ENCODE assay signal across 8 mouse cellular contexts in the genomic region with DNA sequence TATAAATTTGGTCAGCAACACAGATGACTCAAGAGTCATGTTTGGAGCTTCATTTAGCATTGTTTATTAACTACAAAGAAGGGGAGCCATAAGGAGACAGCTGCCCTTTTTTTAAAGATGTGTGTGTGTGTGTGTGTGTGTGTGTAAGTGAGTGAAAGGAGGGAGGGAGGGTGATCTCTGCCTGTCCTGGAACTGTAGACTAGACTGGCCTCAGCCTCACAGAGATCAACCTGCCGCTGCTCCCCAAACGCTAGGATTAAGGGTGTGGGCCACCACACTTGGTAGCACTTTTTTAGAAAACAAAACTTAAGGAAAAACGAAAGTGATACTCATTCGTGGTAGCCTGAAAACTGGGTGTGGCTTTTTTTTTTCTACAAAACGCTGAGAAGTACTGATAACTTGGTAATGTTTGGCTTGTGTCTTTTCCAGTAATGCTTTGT. TPM values are rescaled to one million over a fixed set of nuclear protein-coding genes. Genes with fewer than 3 reads are reported as not detected.
DNase-seq lines count a peak whose midpoint lies in the region; ATAC-seq lines count a peak whose summit lies in the region.

No protein-coding gene starts in this region.

- H3K36me3 ChIP-seq in heart, embryonic 10.5 days = peaks cover 19% of the 10 kb centered on the region

- no peaks in the 10 kb centered on the region for H3K27me3 ChIP-seq in heart, embryonic 10.5 days (ENCODE audit: insufficient read depth, poor library complexity, severe bottlenecking)

- ATAC-seq in megakaryocyte, adult 5-6 weeks (ENCODE audit: poor library complexity, severe bottlenecking) = peak; percentile 6

- H3K4me3 ChIP-seq in heart, embryonic 10.5 days = peak overlapping the region; percentile 82

- WGBS in heart, embryonic 10.5 days = 51% methylated on average over 5 of the region's 5 CpGs

- peak; percentile 13 for DNase-seq in ovary, postnatal 36 days (ENCODE audit: low spot score)
- DNase-seq in ovary, adult 18-20 months (ENCODE audit: low spot score) = no peak
- peak; percentile 45 to 49 for DNase-seq in adrenal gland, postnatal 36 days
- no peak for DNase-seq in heart, embryonic 10.5 days (ENCODE audit: low spot score)
- peak; percentile 35 for DNase-seq in kidney, postnatal 14 days
- DNase-seq in right cerebral cortex, adult 18-20 months = no peak
- DNase-seq in layer of hippocampus, postnatal 25 days (ENCODE audit: extremely low spot score in 1 of 2, low spot score in 1 of 2) = no peak

- peaks cover 17% of the 10 kb centered on the region for H3K4me1 ChIP-seq in heart, embryonic 10.5 days

- H3K9me3 ChIP-seq in heart, embryonic 10.5 days = no peaks in the 10 kb centered on the region

- peak overlapping the region; percentile 97; the same call in 1 of the 2 replicates for H3K27ac ChIP-seq in heart, embryonic 10.5 days

RNA-seq across cellular contexts. Expression of a gene that starts 0.9 kb away (rescaled TPM):
- 100 to 1,000 TPM in 1 of 2 experiments, 10 to 100 TPM in 1; 98.4 to 125 TPM for total RNA-seq in adrenal gland, postnatal 36 days (2021)
- 35.6 and 38.8 TPM in 2 replicates for polyA plus RNA-seq in heart, embryonic 10.5 days (2016; fragmentation: Nextera tagmentation; extraction: Ambion mirVana)
- total RNA-seq in megakaryocyte, adult 5-6 weeks (2015) = 152 and 164 TPM in 2 replicates
- total RNA-seq in megakaryocyte, adult 5-6 weeks (2017) = 66.1 and 109 TPM in 2 replicates
- total RNA-seq in layer of hippocampus, postnatal 25 days (2021) = 10 to 100 TPM; 28.6 to 32.4 TPM

RNA-seq across cellular contexts. Expression of a gene that starts 2.0 kb away (rescaled TPM):
- total RNA-seq in adrenal gland, postnatal 36 days (2021) = 100 to 1,000 TPM; 124 to 146 TPM
- polyA plus RNA-seq in heart, embryonic 10.5 days (2016; fragmentation: Nextera tagmentation; extraction: Ambion mirVana) = 92.8 and 108 TPM in 2 replicates
- total RNA-seq in megakaryocyte, adult 5-6 weeks (2015) = 67.4 and 71.1 TPM in 2 replicates
- total RNA-seq in megakaryocyte, adult 5-6 weeks (2017) = 36.6 and 38.4 TPM in 2 replicates
- 10 to 100 TPM; 56.2 to 56.3 TPM for total RNA-seq in layer of hippocampus, postnatal 25 days (2021)

Comparison
In these comparisons a context has a peak if more than half of its experiments do, and no peak if none do; other contexts are left out.
1. DNase-seq: peak in ovary, postnatal 36 days (single experiment), adrenal gland, postnatal 36 days (2 of 2) and kidney, postnatal 14 days (single experiment); none in ovary, adult 18-20 months (single experiment), heart, embryonic 10.5 days (single experiment), right cerebral cortex, adult 18-20 months (single experiment) and layer of hippocampus, postnatal 25 days (0 of 2).